Mouse (Mus musculus) right cerebral cortex, postnatal 25 days (tissue): ENCODE data around the gene Atp1b1.
A peak's percentile ranks its signal among the peaks of the same experiment; 100 is the strongest.

Source experiments
- DNase-seq: peaks from one replicate; pipeline ENCODE4 v3.0.0; 2022

Atp1b1 gene

DNA sequence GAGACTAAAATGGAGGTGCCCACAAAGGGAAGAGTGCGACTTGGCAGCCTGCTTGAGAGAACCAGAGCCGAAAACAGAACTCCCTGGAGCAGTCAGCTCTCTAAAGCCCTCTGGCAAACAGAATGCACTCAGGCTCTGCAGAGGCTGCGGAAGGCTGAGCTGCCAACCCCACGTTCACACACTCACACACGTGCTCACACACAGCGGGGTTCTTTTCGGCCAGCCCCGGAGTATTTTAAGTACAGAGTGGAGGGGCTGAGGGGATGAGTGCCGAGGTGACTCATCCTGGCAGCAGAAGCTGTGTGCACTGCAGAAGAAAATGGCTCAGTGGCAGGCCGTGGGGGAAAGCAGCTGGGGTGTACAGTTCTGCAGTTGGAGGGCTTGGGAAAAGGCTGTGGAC is 3.6 kb upstream of the Atp1b1 start:
- peak; percentile 87 for DNase-seq

DNA sequence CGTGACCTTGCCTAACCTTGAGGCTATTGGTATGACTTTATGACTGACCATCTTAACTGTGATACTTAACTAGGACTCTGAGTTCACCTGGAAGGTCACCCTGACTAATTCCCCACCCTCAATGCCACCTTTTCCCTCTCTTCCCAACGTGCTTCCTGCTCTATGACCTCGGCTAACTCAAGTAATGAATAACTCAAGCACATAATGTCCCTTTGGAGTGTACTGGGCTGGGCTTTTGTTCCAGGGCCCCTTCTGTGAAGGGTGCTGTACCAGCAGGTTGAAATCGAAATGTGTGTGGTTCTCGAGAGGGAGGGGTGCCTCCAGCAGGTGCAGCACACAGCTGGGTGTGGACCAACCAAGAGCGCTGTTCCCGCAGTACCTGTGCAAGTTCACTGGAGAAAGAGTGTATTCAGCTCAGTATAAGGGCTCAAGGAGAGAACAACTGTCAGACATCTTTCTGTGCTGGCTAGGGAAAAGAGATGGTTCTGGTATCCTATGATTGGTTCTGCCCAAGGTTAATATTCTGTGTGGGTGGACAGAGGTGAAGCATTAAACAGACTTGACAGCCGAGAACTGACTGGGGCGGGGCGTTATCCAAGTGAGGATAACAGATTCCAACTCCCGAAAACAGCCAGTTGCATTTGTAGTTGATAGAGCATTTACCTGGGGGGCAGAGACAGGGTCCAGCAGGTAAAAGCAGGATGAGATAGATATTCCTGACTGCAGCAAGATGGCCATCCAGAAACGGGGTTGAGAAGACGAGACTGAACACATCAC is 3.0 kb upstream of the Atp1b1 start:
- DNase-seq: no peak

GRCm38 (mm10) chr1:164459127-164459905 is 1.2 kb upstream of the Atp1b1 start:
- DNase-seq: no peak

- no peak for DNase-seq
Observed at GRCm38 (mm10) chr1:164458621-164459051, 481 bp upstream of the Atp1b1 start.

- DNase-seq: no peak
Observed at GRCm38 (mm10) chr1:164457531-164458244, 467 bp downstream of the Atp1b1 start.

DNA sequence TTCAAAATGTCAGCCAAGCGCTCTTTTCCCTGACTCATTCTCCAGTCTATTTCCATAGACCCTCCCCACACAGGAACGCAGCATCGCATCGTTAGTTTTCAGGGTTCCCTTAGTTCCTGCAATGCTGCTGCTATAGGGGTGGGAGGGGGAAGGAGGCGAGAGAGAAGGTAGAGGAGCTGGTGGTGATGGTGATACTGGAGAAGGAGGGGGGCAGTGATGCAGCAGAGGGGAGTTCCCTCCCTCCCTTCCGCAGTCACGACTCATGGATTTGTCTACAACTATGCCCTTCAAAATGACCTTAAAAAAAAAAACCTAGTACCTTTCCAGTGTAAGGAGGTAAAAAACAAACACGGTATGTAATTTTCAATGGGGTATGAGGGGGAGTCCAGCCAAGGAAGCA is 1.4 kb downstream of the Atp1b1 start:
- peak; percentile 41 for DNase-seq

GRCm38 (mm10) chr1:164456065-164456464 is 2.1 kb downstream of the Atp1b1 start:
- DNase-seq: no peak

GRCm38 (mm10) chr1:164455614-164456013 is 2.5 kb downstream of the Atp1b1 start:
- DNase-seq: peak; percentile 14

GRCm38 (mm10) chr1:164454747-164455400 is 3.3 kb downstream of the Atp1b1 start:
- peak; percentile 68 for DNase-seq

DNA sequence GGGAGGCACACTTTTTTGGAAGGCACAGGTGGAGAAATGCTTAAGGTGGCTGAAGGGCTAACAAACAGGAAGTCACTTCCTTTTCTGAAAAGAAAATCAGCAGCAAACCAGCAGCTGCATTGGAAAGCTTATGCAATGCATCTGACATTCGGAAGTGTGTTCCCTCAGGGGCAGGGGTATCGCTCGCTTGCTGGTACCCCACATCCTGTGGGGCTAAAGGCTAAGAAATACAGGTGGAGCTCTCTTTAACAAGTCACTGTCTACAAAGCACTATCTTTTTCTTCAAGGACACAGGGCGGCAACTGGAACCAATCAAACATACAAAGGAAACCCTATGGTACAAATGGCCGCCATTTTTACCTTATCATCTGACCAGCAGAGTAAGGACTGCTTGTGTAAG is 4.4 kb downstream of the Atp1b1 start:
- DNase-seq: no peak

GRCm38 (mm10) chr1:164453146-164453545 is 5.0 kb downstream of the Atp1b1 start:
- DNase-seq: peak; percentile 12

GRCm38 (mm10) chr1:164452580-164452979 is 5.6 kb downstream of the Atp1b1 start:
- DNase-seq: no peak

DNA sequence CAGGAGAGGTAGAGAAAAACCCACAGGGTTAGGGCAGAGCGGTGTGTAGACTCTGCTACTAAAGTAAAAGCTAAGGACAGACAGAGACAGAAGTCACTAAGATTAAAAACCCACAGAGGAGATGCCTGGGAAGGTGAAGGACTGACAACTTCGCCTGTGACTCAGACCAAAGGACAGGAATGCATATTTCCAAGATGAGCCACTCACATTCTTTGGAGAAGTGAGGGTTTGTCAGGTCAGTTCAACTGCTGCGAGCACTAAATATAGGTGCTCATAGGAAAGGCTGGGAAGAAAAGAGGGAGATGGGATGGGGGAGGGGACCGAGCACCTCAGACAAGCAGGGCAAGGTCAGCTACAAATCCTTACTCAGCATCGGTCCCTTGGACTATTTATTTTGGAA is 6.8 kb downstream of the Atp1b1 start:
- no peak for DNase-seq

DNA sequence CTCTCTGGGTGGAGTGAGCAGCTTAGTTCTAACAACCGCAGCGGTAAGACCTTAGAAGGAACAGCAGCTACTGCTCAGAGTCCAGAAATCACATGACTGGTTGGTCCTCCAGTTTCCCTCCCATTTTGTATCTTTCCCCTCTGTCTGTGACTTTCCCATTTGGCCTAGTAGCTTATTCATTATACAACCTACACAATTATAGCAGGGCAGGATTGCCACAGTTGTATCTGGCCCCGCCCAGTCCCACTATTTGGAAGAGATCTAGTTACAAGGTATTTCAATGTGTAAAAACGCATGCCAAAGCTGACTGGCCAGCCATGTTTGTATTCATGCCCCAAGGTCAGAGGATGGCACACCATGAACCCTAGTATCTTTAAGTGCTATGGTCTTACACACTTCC is 7.5 kb downstream of the Atp1b1 start:
- DNase-seq: no peak

DNA sequence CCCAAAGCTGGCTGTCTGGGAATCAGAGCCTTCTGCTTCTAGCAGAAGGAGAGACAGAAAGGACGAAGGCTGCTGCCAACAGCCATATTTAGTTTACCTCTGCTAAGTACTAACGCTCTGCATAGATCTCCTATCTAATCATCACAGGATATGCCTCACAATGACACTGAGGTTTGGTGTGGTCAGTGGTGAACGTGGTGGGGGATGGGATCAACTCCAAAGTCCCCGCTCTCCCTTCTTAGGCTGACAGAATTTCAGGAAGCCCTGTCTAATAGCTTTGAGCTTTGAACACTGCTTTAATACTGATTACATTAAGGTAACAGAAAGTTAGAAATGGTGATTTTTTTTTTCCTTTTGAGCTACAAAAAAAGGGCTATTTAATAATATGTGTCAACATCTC is 7.9 kb downstream of the Atp1b1 start:
- no peak for DNase-seq

DNA sequence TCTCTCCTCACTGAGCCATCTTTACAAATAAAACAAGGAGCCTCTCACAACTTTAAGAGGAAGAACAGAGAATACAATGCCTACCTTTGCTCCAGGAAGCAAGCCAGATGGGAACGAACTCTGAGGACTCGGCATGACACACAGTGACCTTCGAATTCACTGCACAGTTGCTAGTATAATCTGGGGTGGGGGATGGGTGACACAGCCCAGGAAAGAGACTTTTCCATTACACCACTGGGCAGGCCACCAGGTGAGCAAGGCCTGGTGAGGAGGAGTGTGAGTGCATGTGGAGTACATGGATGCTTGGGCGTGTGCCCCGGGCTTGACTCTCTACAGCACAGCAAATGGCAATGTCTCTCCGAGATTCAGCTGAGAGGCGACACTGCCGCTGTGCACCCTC is 8.5 kb downstream of the Atp1b1 start:
- DNase-seq: peak; percentile 3

GRCm38 (mm10) chr1:164447521-164447920 is 10.6 kb downstream of the Atp1b1 start:
- DNase-seq: no peak

GRCm38 (mm10) chr1:164446535-164446934 is 11.6 kb downstream of the Atp1b1 start:
- DNase-seq: no peak

GRCm38 (mm10) chr1:164445620-164446162 is 12.5 kb downstream of the Atp1b1 start:
- DNase-seq: no peak

DNA sequence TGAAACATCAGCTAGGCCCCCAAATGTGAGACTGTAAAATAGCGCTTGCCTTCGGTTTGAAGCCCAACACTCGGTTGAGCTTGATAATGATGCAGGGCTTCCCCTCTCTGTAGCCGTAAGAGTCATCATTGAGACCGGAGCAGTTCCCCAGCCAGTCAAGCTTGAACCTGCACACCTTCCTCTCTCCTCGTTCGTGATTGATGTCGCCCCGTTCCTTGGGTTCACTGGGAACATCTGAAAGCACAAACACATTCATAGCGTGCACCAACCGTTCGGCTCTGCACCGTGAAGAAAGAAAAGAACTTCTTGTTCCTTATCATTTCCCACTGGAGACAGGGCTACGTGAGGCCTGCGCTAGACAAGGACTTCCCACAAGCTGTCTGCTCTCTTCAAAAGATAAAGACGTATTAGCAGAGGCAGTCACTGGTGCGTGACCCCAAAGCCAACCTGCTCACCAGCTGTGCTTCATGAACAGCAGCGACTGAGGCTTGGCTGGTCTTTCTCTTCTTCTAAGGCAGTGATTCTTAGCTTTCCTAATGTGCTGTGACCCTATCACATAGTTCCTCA is 16.7 kb downstream of the Atp1b1 start:
- DNase-seq: no peak

- DNase-seq: no peak
Observed at GRCm38 (mm10) chr1:164440708-164441407, 17.3 kb downstream of the Atp1b1 start.

GRCm38 (mm10) chr1:164440230-164440629 is 17.9 kb downstream of the Atp1b1 start:
- no peak for DNase-seq
